Mouse (Mus musculus) embryonic facial prominence, embryonic 13.5 days (tissue): Measurements from ENCODE around the gene Krtap2-4. TPM values are rescaled to one million over a fixed set of nuclear protein-coding genes. Genes with fewer than 3 reads are reported as not detected.
A peak's percentile ranks its signal among the peaks of the same experiment; 100 is the strongest.
"Not testable (repeated sequence)": the region's sequence is repeated elsewhere in the genome, so short reads cannot be mapped to it uniquely, and the experiment has no call there.

ENCODE experiments used
- ATAC-seq: fragments of 200-750 bp; cut with Nextera tagmentation; 2 replicates; pipeline ENCODE4 v1.8.0; 2017; ENCODE audit warnings: low read depth; ENCODE audit not compliant: insufficient number of reproducible peaks, insufficient read depth, low FRiP score, low TSS enrichment
- H3K27ac ChIP-seq: fragments of 300-500 bp; sonication (generic); 2 replicates; pipeline ENCODE4 v1.5.1; 2015; ENCODE audit warnings: moderate library complexity, mild to moderate bottlenecking, inconsistent platforms
- H3K27me3 ChIP-seq: fragments of 300-500 bp; sonication (generic); 2 replicates; pipeline ENCODE4 v1.6.1; 2015; ENCODE audit warnings: mild to moderate bottlenecking, inconsistent platforms
- H3K36me3 ChIP-seq: fragments of 300-500 bp; sonication (generic); 2 replicates; pipeline ENCODE4 v1.6.1; 2015; ENCODE audit warnings: mild to moderate bottlenecking, inconsistent platforms
- H3K4me1 ChIP-seq: fragments of 300-500 bp; sonication (generic); 2 replicates; pipeline ENCODE4 v1.6.1; 2015; ENCODE audit warnings: inconsistent platforms
- H3K4me2 ChIP-seq: fragments of 300-500 bp; sonication (generic); 2 replicates; pipeline ENCODE4 v1.6.1; 2015; ENCODE audit warnings: moderate library complexity, mild to moderate bottlenecking, inconsistent platforms
- H3K4me3 ChIP-seq: fragments of 300-500 bp; sonication (generic); 2 replicates; pipeline ENCODE4 v1.5.1; 2015; ENCODE audit warnings: mild to moderate bottlenecking, inconsistent platforms
- H3K9ac ChIP-seq: fragments of 300-500 bp; sonication (generic); 2 replicates; pipeline ENCODE4 v1.6.1; 2015; ENCODE audit warnings: mild to moderate bottlenecking, inconsistent platforms
- H3K9me3 ChIP-seq: fragments of 300-500 bp; sonication (generic); 2 replicates; pipeline ENCODE4 v1.6.1; 2016; ENCODE audit warnings: inconsistent platforms
- WGBS: fragments of 180-500 bp; shearing (Covaris S2); methylation state at CpG from one replicate; pipeline ENCODE4 v1.1.7; 2015; ENCODE audit warnings: mixed read lengths; 5-methylcytosine and 5-hydroxymethylcytosine counted together
- polyA plus RNA-seq: library from polyadenylated mRNA; unstranded; fragments of >200 nt; fragmentation: Nextera tagmentation; extraction: Ambion mirVana; gene quantifications from 2 replicates; pipeline ENCODE4 v1.2.1, GENCODE M21; 2015

Gene Krtap2-4
- not detected in 2 replicates for polyA plus RNA-seq

GRCm38 (mm10) chr11:99614796-99615363 is at the start of gene Krtap2-4:
TSS of gene Krtap2-4 (minus strand) at chr11:99614846.
- ATAC-seq, result no peak
- H3K4me3 ChIP-seq, result no peak within 1 kb of the TSS
- no peak within 1 kb of the TSS for H3K9ac ChIP-seq
- H3K36me3 ChIP-seq, result no peaks in the 10 kb centered on the region
- H3K27ac ChIP-seq, result no peak within 1 kb of the TSS
- H3K4me2 ChIP-seq, result no peak within 1 kb of the TSS
- no peaks in the 10 kb centered on the region for H3K4me1 ChIP-seq
- WGBS, result 77% methylated on average over 3 of the region's 3 CpGs
- H3K27me3 ChIP-seq, result no peaks in the 10 kb centered on the region
- no peaks in the 10 kb centered on the region for H3K9me3 ChIP-seq

GRCm38 (mm10) chr11:99662802-99663201 is 48.2 kb upstream of the Krtap2-4 start:
- Histone ChIP-seq H3K9ac (no peak overlapping the region), H3K27me3 (no peaks in the 10 kb centered on the region), H3K27ac (no peak overlapping the region), H3K4me1 (no peaks in the 10 kb centered on the region), H3K36me3 (no peaks in the 10 kb centered on the region), H3K4me2 (no peak overlapping the region), H3K9me3 (no peaks in the 10 kb centered on the region), H3K4me3 (no peak overlapping the region)
- ATAC-seq, result no peak
- WGBS, result 85% methylated on average over 10 of the region's 10 CpGs

- Histone ChIP-seq H3K36me3 (no peaks in the 10 kb centered on the region), H3K9ac (no peak overlapping the region), H3K4me1 (no peaks in the 10 kb centered on the region), H3K9me3 (no peaks in the 10 kb centered on the region), H3K27me3 (no peaks in the 10 kb centered on the region), H3K4me3 (no peak overlapping the region), H3K4me2 (no peak overlapping the region), H3K27ac (no peak overlapping the region)
- ATAC-seq, result no peak
- WGBS, result 59% methylated on average over 4 of the region's 4 CpGs
These were observed 44.6 kb upstream of the Krtap2-4 start for GRCm38 (mm10) chr11:99659256-99659655.

- WGBS, result 59% methylated on average over 10 of the region's 10 CpGs
- H3K27me3 ChIP-seq, H3K36me3 ChIP-seq, H3K4me1 ChIP-seq, H3K27ac ChIP-seq, ATAC-seq, H3K4me2 ChIP-seq, H3K9me3 ChIP-seq, H3K4me3 ChIP-seq, H3K9ac ChIP-seq: not testable (repeated sequence)
These were observed 43.9 kb upstream of the Krtap2-4 start, which contains the start of gene Gm11563 for GRCm38 (mm10) chr11:99658467-99659010. TSS of gene Gm11563 (minus strand) at chr11:99658960.

GRCm38 (mm10) chr11:99657051-99657450 is 42.4 kb upstream of the Krtap2-4 start:
- 45% methylated on average over 5 of the region's 5 CpGs for WGBS
- Histone ChIP-seq H3K9ac (no peak overlapping the region), H3K4me3 (no peak overlapping the region), H3K27me3 (no peaks in the 10 kb centered on the region), H3K4me2 (no peak overlapping the region), H3K9me3 (no peaks in the 10 kb centered on the region), H3K27ac (no peak overlapping the region), H3K4me1 (no peaks in the 10 kb centered on the region), H3K36me3 (no peaks in the 10 kb centered on the region)
- no peak for ATAC-seq

GRCm38 (mm10) chr11:99650136-99650535 is 35.5 kb upstream of the Krtap2-4 start, which contains the start of gene Gm11555:
TSS of gene Gm11555 (minus strand) at chr11:99650236.
- 0 out of 2 replicates have a peak, but pooled peaks cover 3% of the 10 kb centered on the region for H3K4me1 ChIP-seq
- no peaks in the 10 kb centered on the region for H3K27me3 ChIP-seq
- H3K9me3 ChIP-seq, result no peaks in the 10 kb centered on the region
- ATAC-seq, result no peak
- no peak within 1 kb of the TSS for H3K27ac ChIP-seq
- no peaks in the 10 kb centered on the region for H3K36me3 ChIP-seq
- no peak within 1 kb of the TSS for H3K9ac ChIP-seq
- H3K4me2 ChIP-seq, result no peak within 1 kb of the TSS
- no peak within 1 kb of the TSS for H3K4me3 ChIP-seq
- WGBS, result 78% methylated on average over 2 of the region's 2 CpGs

GRCm38 (mm10) chr11:99646444-99646843 is 31.8 kb upstream of the Krtap2-4 start:
- Histone ChIP-seq H3K27ac (no peak overlapping the region), H3K27me3 (no peaks in the 10 kb centered on the region), H3K36me3 (no peaks in the 10 kb centered on the region), H3K4me1 (0 out of 2 replicates have a peak, but pooled peaks cover 3% of the 10 kb centered on the region), H3K4me2 (no peak overlapping the region), H3K4me3 (no peak overlapping the region), H3K9ac (no peak overlapping the region), H3K9me3 (no peaks in the 10 kb centered on the region)
- ATAC-seq, result no peak
- 71% methylated on average over 15 of the region's 15 CpGs for WGBS

GRCm38 (mm10) chr11:99644351-99644750 is 29.7 kb upstream of the Krtap2-4 start:
- H3K4me2 ChIP-seq, result no peak overlapping the region
- H3K4me3 ChIP-seq, result no peak overlapping the region
- no peaks in the 10 kb centered on the region for H3K27me3 ChIP-seq
- no peak for ATAC-seq
- H3K9me3 ChIP-seq, result no peaks in the 10 kb centered on the region
- no peak overlapping the region for H3K27ac ChIP-seq
- H3K9ac ChIP-seq, result no peak overlapping the region
- 53% methylated on average over 3 of the region's 3 CpGs for WGBS
- peaks cover 7% of the 10 kb centered on the region; the same call in 1 of the 2 replicates for H3K4me1 ChIP-seq
- H3K36me3 ChIP-seq, result no peaks in the 10 kb centered on the region

GRCm38 (mm10) chr11:99643635-99644139 is 29.0 kb upstream of the Krtap2-4 start, which contains the start of gene Krtap4-7:
TSS of gene Krtap4-7 (minus strand) at chr11:99644089.
- not testable (repeated sequence) for H3K27ac ChIP-seq, H3K4me1 ChIP-seq, H3K4me2 ChIP-seq, H3K9ac ChIP-seq, ATAC-seq, H3K36me3 ChIP-seq, H3K27me3 ChIP-seq, H3K9me3 ChIP-seq, H3K4me3 ChIP-seq
- 83% methylated on average over 9 of the region's 9 CpGs for WGBS

- no peaks in the 10 kb centered on the region for H3K27me3 ChIP-seq
- ATAC-seq, result no peak
- no peak overlapping the region for H3K4me2 ChIP-seq
- no peak overlapping the region for H3K9ac ChIP-seq
- peaks cover 4% of the 10 kb centered on the region; the same call in 1 of the 2 replicates for H3K4me1 ChIP-seq
- H3K9me3 ChIP-seq, result no peaks in the 10 kb centered on the region
- no peak overlapping the region for H3K27ac ChIP-seq
- H3K36me3 ChIP-seq, result no peaks in the 10 kb centered on the region
- WGBS, result 15% methylated on average over 1 of the region's 1 CpGs
- H3K4me3 ChIP-seq, result no peak overlapping the region
These were observed 26.3 kb upstream of the Krtap2-4 start for GRCm38 (mm10) chr11:99640926-99641325.

- peaks cover 6% of the 10 kb centered on the region for H3K27me3 ChIP-seq
- 67% methylated on average over 1 of the region's 1 CpGs for WGBS
- no peaks in the 10 kb centered on the region for H3K36me3 ChIP-seq
- no peak for ATAC-seq
- H3K4me3 ChIP-seq, result no peak overlapping the region
- H3K4me1 ChIP-seq, result peaks cover 4% of the 10 kb centered on the region; the same call in 1 of the 2 replicates
- H3K9me3 ChIP-seq, result no peaks in the 10 kb centered on the region
- H3K9ac ChIP-seq, result no peak overlapping the region
- H3K27ac ChIP-seq, result no peak overlapping the region
- no peak overlapping the region for H3K4me2 ChIP-seq
These were observed 22.4 kb upstream of the Krtap2-4 start for GRCm38 (mm10) chr11:99637086-99637485.

GRCm38 (mm10) chr11:99634653-99635134 is 20.0 kb upstream of the Krtap2-4 start, which contains the start of gene Krtap4-2:
TSS of gene Krtap4-2 (minus strand) at chr11:99635084.
- H3K9me3 ChIP-seq, result no peaks in the 10 kb centered on the region
- 0 out of 2 replicates have a peak within 1 kb of the TSS, but pooled peaks have one; percentile 9 for H3K4me2 ChIP-seq
- no peaks in the 10 kb centered on the region for H3K36me3 ChIP-seq
- ATAC-seq, result no peak
- WGBS, result 41% methylated on average over 8 of the region's 8 CpGs
- no peaks in the 10 kb centered on the region for H3K4me1 ChIP-seq
- 0 out of 2 replicates have a peak within 1 kb of the TSS, but pooled peaks have one; percentile 39 for H3K27ac ChIP-seq
- H3K9ac ChIP-seq, result 0 out of 2 replicates have a peak within 1 kb of the TSS, but pooled peaks have one; percentile 6
- H3K27me3 ChIP-seq, result peaks cover 6% of the 10 kb centered on the region
- H3K4me3 ChIP-seq, result no peak within 1 kb of the TSS
